Mouse (Mus musculus) forebrain, embryonic 16.5 days (tissue): Measurements from ENCODE around the gene Tekt5. TPM values are rescaled to one million over a fixed set of nuclear protein-coding genes. Genes with fewer than 3 reads are reported as not detected.

Experiments
- ATAC-seq: fragments of 200-750 bp; cut with Nextera tagmentation; 2 replicates; pipeline ENCODE4 v1.8.0; 2017; ENCODE audit warnings: mild to moderate bottlenecking, moderate library complexity
- H3K27ac ChIP-seq: fragments of 300-500 bp; sonication (generic); 2 replicates; pipeline ENCODE4 v1.5.1; 2014; ENCODE audit warnings: low read length, control low read depth
- H3K27me3 ChIP-seq: fragments of 300-500 bp; sonication (generic); replicated peaks from 2 replicates; pipeline ENCODE4 v1.6.1; 2014; ENCODE audit warnings: low read length; ENCODE audit not compliant: control insufficient read depth, insufficient read depth
- H3K36me3 ChIP-seq: fragments of 300-500 bp; sonication (generic); 2 replicates; pipeline ENCODE4 v1.6.1; 2014; ENCODE audit not compliant: control insufficient read depth, insufficient read depth
- H3K4me1 ChIP-seq: fragments of 300-500 bp; sonication (generic); replicated peaks from 2 replicates; pipeline ENCODE4 v1.6.1; 2014; ENCODE audit warnings: low read length; ENCODE audit not compliant: control insufficient read depth, insufficient read depth
- H3K4me2 ChIP-seq: fragments of 300-500 bp; sonication (generic); 2 replicates; pipeline ENCODE4 v1.6.1; 2014; ENCODE audit warnings: mild to moderate bottlenecking, low read length, control low read depth
- H3K4me3 ChIP-seq: fragments of 300-500 bp; sonication (generic); replicated peaks from 2 replicates; pipeline ENCODE4 v1.5.1; 2014; ENCODE audit warnings: mild to moderate bottlenecking, low read length, control low read depth
- H3K9ac ChIP-seq: fragments of 300-500 bp; sonication (generic); replicated peaks from 2 replicates; pipeline ENCODE4 v1.6.1; 2014; ENCODE audit warnings: low read depth, low read length, control low read depth
- H3K9me3 ChIP-seq: fragments of 300-500 bp; sonication (generic); 2 replicates; pipeline ENCODE4 v1.6.1; 2016; ENCODE audit warnings: low read length; ENCODE audit not compliant: control insufficient read depth
- WGBS: fragments of 180-500 bp; shearing (Covaris S2); extraction: QIAGEN DNeasy Blood & Tissue Kit; methylation state at CpG from one replicate; pipeline ENCODE4 v1.1.7; 2014; 5-methylcytosine and 5-hydroxymethylcytosine counted together
- polyA plus RNA-seq: library from polyadenylated mRNA; unstranded; fragments of >200 nt; fragmentation: Nextera tagmentation; extraction: Ambion mirVana; gene quantifications from 2 replicates; pipeline ENCODE4 v1.2.1, GENCODE M21; 2015

Tekt5 gene
- polyA plus RNA-seq, 1 experiment from 2014 or later = 4.1 TPM

DNA sequence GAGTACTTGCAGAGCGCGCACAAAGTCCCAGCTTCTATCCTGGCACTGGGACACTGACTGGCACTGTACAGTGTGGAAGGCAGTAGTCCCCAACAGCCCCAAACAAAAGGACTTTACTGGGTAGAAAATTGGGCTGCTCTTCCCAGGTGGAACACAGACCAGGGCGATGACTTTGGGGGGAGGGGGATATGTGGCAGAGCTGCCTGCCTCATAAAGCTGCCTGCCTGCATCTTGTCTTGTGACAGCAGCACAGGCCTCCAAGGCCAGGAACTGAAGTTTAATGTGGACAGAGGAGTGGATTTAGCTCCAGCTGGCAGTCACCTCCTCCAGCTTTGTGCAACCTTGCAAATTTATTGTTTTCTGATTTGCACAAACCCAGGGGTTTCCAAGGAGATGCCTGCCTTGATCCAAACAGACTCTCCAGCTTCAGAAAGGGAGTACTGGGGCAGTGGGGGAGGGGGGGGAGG is 25.8 kb downstream of the Tekt5 start:
- H3K4me2 ChIP-seq = no peak overlapping the region
- no peaks in the 10 kb centered on the region for H3K9me3 ChIP-seq
- H3K27me3 ChIP-seq = no peaks in the 10 kb centered on the region
- peaks cover 8% of the 10 kb centered on the region for H3K4me1 ChIP-seq
- peak; percentile 36 for ATAC-seq
- no peak overlapping the region for H3K27ac ChIP-seq
- H3K36me3 ChIP-seq = no peaks in the 10 kb centered on the region
- WGBS = 38% methylated on average over 3 of the region's 3 CpGs
- no peak overlapping the region for H3K9ac ChIP-seq
- no peak overlapping the region for H3K4me3 ChIP-seq

GRCm38 (mm10) chr16:10366240-10367217 is 28.8 kb downstream of the Tekt5 start:
- no peaks in the 10 kb centered on the region for H3K36me3 ChIP-seq
- 49% methylated on average over 14 of the region's 14 CpGs for WGBS
- H3K9ac ChIP-seq = no peak overlapping the region
- H3K27me3 ChIP-seq = no peaks in the 10 kb centered on the region
- H3K27ac ChIP-seq = peak overlapping the region; percentile 58
- peak; percentile 92 for ATAC-seq
- peaks cover 5% of the 10 kb centered on the region for H3K4me1 ChIP-seq
- no peak overlapping the region for H3K4me3 ChIP-seq
- no peak overlapping the region for H3K4me2 ChIP-seq
- no peaks in the 10 kb centered on the region for H3K9me3 ChIP-seq

DNA sequence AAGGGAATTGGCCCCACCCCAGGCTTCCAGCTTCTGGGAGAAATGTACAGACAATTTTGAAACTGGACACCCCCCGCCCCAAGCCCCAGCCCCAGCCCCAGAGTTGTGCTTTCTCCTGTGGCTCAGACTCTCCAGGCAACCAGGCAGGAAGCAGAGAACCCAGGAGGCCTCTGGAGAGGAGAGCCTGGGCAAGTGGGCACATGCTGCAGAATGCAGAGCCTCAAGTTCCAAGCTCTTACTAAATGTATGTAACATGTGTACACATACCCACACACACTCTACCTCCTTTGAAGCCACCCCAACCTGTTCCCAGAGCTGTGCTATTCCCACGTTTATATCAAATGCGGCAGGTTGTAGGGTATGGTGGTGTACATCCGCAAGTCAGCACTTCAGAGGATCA is 29.5 kb downstream of the Tekt5 start:
- no peak overlapping the region for H3K4me2 ChIP-seq
- 84% methylated on average over 4 of the region's 4 CpGs for WGBS

DNA sequence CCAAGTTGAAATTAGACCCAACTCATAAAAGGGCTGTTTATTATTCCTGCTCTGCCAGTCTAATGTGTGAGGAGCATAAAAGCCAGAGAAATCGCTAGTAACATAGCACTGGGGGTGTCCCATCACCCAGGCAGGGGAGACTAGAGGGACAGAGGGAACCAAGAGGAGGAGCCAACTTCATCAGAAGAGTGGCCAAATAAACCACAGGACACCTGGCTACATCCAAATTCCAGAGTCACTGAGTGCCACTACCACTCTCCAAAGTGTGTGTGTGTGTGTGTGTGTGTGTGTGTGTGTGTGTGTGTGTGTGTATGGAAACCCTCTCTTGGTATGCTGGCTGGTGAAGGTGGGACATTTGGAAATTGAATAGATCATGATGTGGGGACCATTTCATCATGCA is 32.2 kb downstream of the Tekt5 start:
- 58% methylated on average over 1 of the region's 1 CpGs for WGBS
- H3K36me3 ChIP-seq = no peaks in the 10 kb centered on the region
- no peak overlapping the region for H3K27ac ChIP-seq
- no peak overlapping the region for H3K4me2 ChIP-seq
- no peaks in the 10 kb centered on the region for H3K9me3 ChIP-seq
- H3K9ac ChIP-seq = no peak overlapping the region
- H3K4me3 ChIP-seq = no peak overlapping the region
- peaks cover 7% of the 10 kb centered on the region for H3K4me1 ChIP-seq
- ATAC-seq = no peak
- H3K27me3 ChIP-seq = no peaks in the 10 kb centered on the region

More for the DNA sequence above, 29.5 kb downstream of the Tekt5 start:
- Histone ChIP-seq H3K9ac (no peak overlapping the region), H3K4me3 (no peak overlapping the region), H3K36me3 (no peaks in the 10 kb centered on the region), H3K27me3 (no peaks in the 10 kb centered on the region), H3K9me3 (no peaks in the 10 kb centered on the region), H3K4me1 (peaks cover 5% of the 10 kb centered on the region), H3K27ac (0 out of 2 replicates have a peak overlapping the region, but pooled peaks have one; percentile 42)
- no peak for ATAC-seq

DNA sequence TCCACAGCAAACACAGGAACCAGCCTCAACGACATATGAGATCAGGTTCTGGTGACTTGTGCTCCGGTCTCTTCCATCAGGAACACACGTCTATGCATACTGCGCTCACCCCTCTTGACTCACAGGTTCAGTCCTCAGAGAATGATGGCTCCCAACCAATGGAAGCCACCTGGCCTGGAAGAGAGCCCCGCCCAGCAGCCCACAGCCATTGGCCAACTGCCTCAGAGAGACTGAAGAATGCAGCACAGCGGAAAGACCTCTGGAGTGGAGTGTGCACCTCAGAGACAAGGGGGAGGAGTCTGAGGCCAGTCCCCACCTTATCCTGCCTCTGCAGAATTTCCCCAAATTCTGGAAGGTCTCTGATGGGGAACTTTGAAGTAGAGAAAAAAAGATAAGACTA is 36.0 kb downstream of the Tekt5 start:
- no peak overlapping the region for H3K4me2 ChIP-seq
- no peak overlapping the region for H3K9ac ChIP-seq
- no peak overlapping the region for H3K27ac ChIP-seq
- no peak overlapping the region for H3K4me3 ChIP-seq
- H3K4me1 ChIP-seq = peaks cover 5% of the 10 kb centered on the region; the same call in 1 of the 2 replicates
- H3K9me3 ChIP-seq = no peaks in the 10 kb centered on the region
- H3K27me3 ChIP-seq = no peaks in the 10 kb centered on the region
- no peaks in the 10 kb centered on the region for H3K36me3 ChIP-seq
- WGBS = 86% methylated on average over 6 of the region's 6 CpGs
- no peak for ATAC-seq

DNA sequence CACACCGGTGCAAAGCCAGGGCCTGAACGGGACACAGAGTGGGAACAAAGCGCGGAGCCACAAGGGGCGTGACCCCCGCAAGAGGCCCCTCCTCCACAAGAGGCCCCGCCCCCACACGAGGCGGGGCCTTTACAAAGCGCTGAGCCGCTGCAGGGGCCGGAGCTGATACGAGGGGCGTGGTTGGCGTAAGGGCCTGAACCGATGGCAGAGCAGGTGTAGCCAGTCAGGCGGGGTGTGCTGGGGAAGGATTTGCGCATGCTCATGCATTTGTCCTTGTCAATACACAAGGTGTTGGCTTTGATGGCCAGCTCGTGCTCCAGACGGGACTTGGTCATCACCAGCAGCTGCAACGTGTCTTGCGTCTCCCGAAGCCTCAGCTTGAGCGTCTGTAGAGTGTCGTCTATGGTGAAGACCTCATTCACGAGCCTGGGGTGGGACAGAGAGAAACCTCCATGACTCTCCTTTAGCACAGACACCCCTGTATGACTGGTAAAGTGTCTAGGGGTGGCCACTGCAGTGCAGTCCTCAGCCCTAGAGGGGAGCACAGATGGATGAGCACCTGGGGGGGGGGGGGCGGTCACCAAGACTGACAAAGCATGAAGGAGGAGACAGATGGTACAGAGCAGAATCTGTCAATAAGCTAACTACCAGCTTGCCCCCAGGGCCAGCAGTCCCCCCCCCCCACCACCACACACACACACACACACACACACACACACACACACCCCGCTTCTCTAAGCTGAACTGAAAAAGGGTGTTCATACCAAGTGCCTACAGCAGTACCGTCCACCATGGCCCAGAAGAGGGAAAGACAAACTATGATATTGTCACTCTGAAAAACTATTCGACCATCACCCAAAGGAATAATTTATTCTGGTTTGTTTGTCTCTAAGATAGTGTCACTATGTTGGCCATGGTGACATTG is 37.0 kb downstream of the Tekt5 start:
- H3K4me2 ChIP-seq = peak overlapping the region; percentile 50
- no peaks in the 10 kb centered on the region for H3K36me3 ChIP-seq
- 13% methylated on average over 29 of the region's 30 CpGs for WGBS
- ATAC-seq = peak; percentile 85
- H3K4me3 ChIP-seq = peak overlapping the region; percentile 32
- peaks cover 5% of the 10 kb centered on the region; the same call in 1 of the 2 replicates for H3K4me1 ChIP-seq
- peak overlapping the region; percentile 29 for H3K9ac ChIP-seq
- H3K27ac ChIP-seq = no peak overlapping the region
- no peaks in the 10 kb centered on the region for H3K9me3 ChIP-seq
- no peaks in the 10 kb centered on the region for H3K27me3 ChIP-seq

- Histone ChIP-seq H3K27me3 (no peaks in the 10 kb centered on the region), H3K4me3 (no peak overlapping the region), H3K36me3 (no peaks in the 10 kb centered on the region), H3K9ac (no peak overlapping the region), H3K9me3 (no peaks in the 10 kb centered on the region), H3K4me2 (no peak overlapping the region), H3K4me1 (peaks cover 5% of the 10 kb centered on the region; the same call in 1 of the 2 replicates), H3K27ac (no peak overlapping the region)
- ATAC-seq = no peak
These were observed 40.3 kb downstream of the Tekt5 start for GRCm38 (mm10) chr16:10355004-10355403.

- no peak overlapping the region for H3K9ac ChIP-seq
- H3K36me3 ChIP-seq = no peaks in the 10 kb centered on the region
- no peak overlapping the region for H3K4me3 ChIP-seq
- H3K27ac ChIP-seq = no peak overlapping the region
- H3K27me3 ChIP-seq = no peaks in the 10 kb centered on the region
- H3K4me1 ChIP-seq = 0 out of 2 replicates have a peak, but pooled peaks cover 2% of the 10 kb centered on the region
- H3K9me3 ChIP-seq = no peaks in the 10 kb centered on the region
- 69% methylated on average over 9 of the region's 9 CpGs for WGBS
- ATAC-seq = no peak
- H3K4me2 ChIP-seq = no peak overlapping the region
These were observed 44.1 kb downstream of the Tekt5 start for GRCm38 (mm10) chr16:10351050-10351636.
